Mouse (Mus musculus) urinary bladder, adult 18-20 months (tissue): Measurements from ENCODE around the gene Defb43.

Source experiments
- DNase-seq, 2 experiments: peaks; one replicate each; pipeline ENCODE4 v3.0.0; 2022; ENCODE audit warnings: low spot score in 2 of 2, mixed read lengths in 2 of 2

Gene Defb43

DNA sequence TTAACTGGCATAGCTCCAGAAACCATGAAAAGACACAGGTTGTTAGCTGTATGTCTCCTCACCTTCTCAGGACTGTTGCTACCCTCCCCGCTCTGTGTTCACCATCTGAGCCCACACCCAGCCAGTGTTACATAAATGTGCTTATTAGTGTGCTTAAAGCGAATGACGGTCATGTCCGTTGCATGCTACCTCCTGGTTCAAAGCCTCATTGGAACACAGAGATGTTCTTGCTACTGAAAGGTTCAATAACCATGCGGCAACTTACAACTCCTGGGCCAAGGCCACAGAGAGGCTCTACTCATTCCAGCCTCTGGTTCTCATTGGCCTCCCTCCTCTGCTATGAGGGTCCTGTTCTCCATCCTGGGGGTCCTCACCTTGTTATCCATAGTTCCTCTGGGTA lies at the start of gene Defb43:
Gene Defb43, plus strand, starts transcription at position 301 of the 400 bp plus-strand sequence.
- no peak for DNase-seq

DNA sequence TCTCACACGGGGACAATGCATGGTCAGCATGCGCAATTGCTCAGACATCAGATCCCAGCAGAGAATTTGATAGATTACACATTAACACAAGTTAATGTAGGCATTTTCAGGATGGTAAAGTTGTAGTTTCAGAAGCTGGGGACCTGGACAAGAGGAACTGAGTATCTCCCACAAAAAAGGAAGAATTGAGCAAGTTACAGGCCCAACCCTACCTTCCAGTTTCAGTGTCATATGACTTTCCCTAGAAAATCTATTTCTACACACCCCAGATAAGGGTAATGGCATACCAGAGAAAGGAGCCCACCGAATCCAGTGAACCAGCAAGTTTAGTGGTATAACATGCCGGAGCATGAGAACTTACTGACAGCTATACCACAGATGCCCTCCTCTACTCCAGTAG lies 47.9 kb upstream of the Defb43 start:
- no peak for DNase-seq

DNA sequence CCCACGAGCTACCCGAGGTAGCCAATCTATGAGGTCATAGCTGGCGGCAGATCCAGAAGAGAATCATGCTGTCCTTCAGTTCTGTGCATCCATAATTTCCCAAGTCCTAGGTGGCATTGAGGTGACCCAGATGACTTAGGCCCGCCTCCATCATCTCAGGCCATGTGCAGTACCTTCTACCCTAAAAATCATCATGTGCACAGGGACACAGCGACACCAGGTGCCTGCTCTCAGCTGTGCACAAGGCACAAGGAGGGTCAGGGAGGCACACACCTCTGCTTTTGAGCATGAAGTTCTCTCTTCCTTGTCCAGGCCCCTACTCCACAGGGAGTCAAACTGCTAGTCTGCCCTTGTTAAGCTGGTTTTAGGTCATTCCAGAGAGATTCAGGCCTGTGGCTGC lies 46.2 kb upstream of the Defb43 start:
- DNase-seq = no peak

DNA sequence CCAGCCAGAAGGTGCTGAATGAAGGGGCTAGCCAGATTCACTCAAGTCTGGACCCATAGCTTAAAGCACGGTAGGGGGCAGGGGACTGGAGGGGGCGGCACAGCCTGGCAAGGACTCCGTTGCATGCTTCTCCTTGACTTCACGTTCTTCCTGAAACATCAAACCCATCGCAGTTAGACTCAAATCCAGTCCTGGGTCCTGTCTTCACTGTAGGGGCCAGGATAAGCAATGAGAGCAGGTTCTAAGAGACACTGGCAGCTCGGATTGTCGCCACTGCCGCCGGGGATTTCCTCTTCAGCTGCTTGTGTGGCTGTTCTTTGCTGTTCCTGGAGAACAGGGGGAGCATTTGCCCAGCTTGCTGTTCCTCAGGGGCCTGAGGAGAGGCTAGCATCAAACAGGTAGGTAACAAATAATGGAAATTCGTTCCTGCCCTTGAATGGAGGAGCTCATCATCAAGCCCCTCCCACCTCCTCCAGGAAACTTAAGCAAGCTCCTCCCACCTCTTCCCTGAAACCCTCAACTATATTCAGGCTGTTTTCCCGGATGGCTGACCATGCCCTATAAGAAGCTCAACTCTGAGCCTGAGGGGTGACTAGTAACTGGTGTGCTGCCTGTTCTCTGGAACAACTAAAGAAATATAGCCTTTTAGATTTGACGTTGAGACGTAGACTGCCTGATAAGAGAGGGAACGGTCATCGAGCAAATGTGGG lies 45.6 kb upstream of the Defb43 start:
- no peak for DNase-seq

DNA sequence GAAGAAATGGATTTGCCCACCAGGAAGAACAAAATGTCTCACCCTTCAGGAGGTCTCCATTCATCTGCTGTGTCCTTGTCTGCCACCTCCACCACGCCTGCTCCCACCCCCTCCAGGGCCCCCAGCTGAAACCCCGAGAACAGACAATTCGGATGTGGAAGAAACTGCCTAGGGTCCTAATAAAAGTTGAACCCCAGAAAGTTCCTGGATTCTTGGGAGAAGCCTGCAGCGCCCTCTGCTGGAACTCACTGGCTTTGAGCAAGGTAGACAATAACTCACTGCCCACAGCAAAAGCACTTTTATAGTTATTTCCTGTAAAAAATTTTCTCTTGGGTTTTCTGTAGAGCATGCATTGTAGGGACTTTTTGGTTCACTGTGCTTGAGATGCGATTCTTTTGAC lies 36.5 kb upstream of the Defb43 start:
- DNase-seq = peak; percentile 35 to 57

DNA sequence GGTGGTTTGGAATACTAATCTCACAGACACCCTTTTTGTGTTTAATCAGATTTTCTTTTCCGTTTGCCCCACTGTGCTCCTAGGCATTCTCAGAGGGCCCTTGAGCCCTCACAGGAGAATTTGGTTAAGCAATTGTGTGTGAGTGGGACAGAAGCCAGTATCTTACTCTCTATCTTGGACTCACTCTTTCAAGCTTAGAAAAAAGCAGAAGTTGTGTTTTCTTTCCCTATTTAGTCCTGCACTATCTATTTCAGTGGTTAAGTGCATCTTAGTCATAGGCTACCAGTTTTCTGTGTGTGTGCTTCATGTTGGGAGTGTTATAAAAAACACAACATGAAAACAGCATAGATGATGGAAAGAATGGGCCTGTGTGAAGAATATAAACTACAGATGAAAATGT lies 31.8 kb upstream of the Defb43 start:
- no peak for DNase-seq

DNA sequence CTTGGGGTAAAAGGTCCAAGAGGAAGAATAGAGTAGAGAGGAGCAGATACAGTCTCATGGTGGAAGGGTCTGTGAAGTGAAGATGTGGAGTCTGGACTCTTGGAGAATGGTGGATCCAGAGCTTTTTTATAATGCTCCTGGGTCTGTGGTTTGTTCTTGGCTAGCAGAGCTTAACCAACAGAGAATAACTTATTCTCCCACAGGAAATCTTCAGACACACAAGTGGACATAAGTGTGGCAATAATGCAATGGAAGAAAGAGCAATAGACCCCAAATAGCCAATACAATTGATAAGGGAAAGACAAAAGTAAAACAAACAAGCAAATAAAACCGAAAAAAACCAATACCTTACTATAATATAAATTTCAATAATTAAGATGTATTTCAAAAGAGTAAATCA lies 27.2 kb upstream of the Defb43 start, which contains the start of gene Defb48:
Gene Defb48, minus strand, starts transcription at position 101 of the 400 bp plus-strand sequence.
- no peak for DNase-seq

DNA sequence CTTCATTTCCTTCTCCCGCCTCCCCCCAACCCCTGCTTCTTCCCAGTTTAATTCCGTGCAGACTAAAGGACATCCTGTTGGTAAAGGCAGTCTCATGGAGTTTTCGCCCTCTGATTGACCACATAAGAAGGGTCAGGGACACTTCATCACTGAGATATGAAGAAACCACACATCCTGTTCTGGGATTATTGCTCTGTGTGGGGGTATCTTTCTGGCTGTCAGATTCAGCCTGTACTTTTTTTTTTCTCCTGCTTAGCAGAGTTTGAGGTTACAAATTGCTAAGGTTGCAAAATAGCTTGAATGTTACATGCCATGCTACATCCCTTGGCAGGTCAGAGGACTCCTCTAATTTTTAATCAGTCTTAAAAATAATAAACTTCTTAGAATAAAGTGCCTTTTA lies 20.3 kb upstream of the Defb43 start:
- no peak for DNase-seq

DNA sequence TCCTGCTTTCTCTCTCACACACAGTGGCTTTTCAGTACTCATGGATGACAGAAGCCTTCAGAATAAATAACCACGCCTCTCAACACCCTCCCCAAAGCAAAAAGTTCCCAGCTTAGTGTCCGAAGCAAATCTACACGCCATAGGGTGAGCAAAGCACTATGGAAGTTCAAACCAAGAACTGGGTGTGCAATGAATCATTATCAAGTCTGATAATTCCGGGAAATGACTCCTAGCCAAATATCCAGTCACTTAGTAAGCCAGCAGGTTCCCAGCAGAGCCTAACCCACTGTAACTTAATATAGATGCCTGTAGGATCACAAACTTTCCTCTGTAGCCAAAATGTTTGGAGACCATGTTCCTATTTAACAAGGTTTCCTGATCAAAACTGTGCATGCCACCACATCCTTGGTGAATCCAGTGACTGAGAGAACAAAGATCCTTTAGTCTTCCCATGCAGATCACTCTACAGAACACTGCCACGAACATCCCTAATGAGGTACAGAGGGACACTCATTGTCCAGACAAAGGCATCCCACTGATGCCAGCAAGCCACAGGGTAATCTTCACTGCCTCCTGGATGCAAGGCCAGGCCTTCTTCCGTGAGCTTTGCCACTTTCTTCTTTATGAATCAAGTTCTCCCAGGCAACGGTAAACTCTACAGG lies 19.6 kb upstream of the Defb43 start:
- DNase-seq = no peak

DNA sequence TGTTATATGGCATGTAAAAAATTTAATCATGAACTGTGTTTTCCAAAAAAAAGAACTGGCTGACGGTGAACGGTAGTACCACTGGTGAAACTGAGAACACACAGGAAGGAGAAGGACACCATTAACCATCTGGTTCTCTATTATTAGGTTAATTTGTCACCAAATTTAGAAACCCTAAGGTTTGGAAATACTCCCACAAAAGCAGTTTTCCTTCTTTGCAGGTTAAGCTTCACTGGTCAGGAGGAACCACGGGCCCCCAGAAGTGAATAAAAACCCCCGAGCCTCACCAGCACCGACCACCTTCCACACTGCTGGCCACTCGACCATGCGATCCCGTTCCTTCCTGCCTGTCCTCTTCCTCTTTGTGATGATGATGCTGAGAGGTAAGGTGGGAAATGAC lies 13.8 kb upstream of the Defb43 start, which contains the start of gene Defb47:
Gene Defb47, plus strand, starts transcription at position 301 of the 400 bp plus-strand sequence.
- no peak for DNase-seq

DNA sequence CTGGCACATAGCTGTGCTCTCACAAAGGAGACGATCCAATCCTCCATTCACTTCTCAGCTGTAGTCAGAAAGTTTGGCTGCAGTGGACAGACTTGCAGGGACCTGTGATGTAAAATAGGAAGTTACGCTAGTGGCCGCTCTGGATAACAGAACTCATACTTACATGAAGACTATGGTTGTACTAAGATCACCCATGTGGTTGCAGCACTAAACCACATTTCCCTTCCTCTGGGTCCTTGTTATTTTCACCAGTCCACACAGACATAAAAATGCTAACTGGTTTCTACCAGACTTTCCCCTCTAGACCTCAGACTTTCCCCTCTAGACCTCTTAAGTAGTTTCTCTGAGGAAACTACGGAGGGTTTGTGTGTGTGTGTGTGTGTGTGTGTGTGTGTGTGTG lies 12.6 kb upstream of the Defb43 start:
- DNase-seq = no peak

DNA sequence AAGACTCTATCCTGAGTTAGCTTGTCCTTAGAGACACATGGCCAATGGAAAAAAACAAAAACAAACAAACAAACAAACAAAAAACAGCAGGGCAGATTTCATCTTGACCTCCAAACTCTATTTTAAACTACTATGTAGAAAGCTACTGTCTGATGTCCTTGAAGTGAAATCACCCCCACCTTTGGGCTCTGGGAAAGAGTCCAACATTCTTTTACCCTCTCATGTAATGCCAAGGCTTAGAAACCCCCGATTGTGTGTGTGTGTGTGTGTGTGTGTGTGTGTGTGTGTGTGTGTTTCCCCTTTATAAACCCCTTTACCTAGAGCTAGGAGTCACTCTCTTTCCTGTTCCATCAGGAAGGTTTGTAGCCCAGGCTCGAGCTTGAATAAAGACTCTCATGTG lies 9.0 kb upstream of the Defb43 start:
- no peak for DNase-seq

DNA sequence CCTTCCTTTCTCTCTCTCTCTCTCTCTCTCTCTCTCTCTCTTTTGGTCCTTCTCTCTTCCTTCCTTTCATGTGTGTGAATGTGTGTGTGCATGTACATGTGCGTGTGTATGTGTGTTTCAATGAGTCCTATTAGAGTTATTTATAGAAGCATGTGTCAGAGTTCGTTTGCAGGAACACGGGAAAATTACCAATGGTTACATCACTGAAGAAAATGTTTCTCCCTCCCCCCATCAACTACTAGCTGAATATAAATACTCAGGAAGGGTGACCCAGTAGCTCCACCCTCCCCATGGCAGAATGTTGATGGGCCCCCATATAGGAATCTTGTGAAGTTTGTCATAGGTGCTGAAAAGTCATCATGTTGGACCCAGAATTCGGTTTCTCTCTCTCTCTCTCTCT lies 1.5 kb downstream of the Defb43 start:
- no peak for DNase-seq

DNA sequence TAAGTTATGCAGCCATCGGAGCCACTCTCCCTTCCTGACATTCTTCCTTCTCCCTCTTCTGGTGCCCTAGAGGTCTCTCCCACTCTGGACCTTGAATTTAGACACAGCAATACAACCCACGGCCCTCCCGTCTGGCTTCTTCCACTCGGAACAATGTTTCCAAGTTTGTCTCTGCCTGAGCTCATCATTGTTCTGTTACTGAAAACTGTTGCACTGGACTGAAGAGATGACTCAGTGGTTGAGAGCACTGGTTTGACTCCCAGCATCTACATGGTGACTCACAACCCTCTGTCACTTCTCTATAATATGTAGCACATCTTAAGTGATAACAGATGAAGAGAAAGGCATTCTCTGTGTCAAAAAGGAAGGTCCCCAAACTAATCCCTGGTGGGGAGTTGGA lies 3.1 kb downstream of the Defb43 start:
- no peak for DNase-seq

DNA sequence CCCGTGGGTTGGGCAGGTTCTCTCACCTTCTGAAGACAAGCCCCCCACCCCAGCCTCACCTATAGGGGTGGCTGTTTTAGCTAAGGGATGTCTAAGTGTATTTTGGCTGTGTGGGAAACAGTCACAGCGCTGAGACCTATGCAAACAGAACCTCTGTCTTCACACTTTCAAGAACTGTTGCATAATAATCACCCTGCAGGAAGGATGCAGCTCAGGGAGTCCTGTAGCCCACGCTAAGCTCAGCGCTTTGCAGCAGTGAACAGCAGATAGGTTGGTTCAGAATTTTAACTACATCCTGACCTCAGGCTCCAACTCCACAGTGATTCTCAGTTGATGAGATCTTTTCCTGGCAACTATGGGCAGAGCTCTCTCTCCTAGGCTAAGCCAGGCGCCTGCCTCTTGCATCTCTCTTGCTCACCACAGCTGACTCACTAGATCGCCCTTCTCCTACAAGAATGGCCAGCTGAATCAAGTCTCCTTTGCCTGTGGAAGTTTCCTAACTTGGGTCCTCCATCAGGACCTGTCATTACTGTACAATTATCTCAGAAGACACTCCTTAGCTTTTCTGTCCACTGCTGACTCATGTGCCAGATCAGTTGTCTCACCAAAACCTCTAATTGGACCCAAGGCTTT lies 9.1 kb downstream of the Defb43 start:
- no peak for DNase-seq

DNA sequence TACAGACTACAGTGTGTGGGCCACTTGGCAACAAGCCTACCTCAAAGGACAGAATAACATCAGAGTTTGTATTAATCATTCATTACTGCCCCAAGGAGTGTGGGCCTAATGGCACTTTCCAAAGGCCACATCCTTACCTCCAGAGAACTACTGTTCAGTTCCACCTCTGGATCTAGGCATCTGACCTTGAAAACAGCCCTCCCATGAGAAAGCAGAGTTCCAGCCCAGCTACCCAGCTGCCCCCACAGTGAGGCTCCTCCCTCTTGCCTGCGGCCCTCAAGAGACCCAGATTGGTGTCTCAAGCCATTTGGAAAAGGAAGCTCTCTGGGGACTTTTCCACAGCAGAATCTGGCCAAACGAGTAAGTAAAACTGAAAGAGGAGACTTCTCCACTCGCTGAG lies 35.1 kb downstream of the Defb43 start, which contains the start of gene Defb42:
Gene Defb42, plus strand, starts transcription at position 301 of the 400 bp plus-strand sequence.
- DNase-seq = no peak

DNA sequence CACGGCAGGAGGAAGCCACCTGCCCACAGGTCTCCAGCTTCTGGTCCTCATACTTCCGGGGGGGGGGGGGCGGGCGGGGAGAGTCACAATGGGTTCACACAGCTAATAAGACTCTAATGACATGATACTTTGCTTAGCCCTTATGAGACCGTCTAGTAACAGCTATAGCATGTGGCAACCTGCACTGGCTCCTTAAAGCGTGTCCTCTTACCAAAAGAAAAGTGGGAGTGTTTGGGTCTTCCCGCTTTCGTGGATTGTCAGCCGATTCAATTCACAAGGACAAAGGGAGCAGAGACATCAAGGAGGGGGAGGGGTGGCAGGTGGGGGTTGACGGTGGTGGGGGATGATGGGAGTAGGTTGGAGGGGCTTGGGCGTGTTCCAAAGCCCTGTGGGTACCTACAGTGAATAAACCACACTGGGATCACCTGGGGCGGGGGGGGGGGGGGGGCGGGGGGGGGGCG lies 38.4 kb downstream of the Defb43 start, which contains the start of gene Defb30:
Gene Defb30, minus strand, starts transcription at position 51 of the 461 bp plus-strand sequence.
- no peak for DNase-seq

DNA sequence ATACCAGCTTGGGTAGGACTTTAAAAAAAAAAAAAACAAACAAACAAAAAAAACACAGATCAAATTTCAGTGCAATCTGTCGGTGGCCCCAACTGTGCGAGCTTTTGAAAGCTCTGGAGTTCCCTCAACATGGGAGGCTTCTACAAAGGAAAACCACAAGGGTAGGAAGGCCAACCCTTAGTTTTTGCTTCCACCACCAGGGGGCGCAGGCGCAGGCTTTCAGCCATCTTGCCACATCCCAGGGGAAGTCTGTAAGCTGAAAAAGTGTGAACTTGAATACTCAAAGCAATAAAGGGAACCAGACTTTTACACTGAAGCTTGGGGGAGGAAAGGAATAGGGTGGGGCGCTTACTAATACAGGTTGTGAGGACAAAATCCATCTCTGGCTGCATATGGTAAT lies 39.2 kb downstream of the Defb43 start:
- DNase-seq = peak; percentile 18 to 26

DNA sequence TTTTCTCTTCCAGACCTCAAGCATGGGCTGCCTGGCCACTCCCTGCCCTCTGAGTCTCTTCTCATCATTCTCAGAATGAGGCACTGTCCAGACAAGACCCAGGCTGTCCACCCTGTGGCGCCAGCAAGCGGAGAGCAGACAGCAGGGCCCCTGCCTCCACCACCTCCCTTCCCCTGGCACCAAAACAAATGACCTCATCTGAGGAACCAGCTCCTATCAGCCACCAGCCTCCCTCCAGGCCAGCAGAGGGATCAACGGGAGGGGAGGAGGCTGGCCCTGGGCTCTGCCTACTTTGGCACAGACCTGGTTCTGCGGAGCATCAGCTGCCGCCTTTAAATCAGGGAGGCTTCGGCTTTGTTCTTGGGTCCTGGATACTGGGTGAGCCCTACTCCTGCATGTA lies 43.2 kb downstream of the Defb43 start:
- peak in 1 of 2 experiments; percentile 44 for DNase-seq

DNA sequence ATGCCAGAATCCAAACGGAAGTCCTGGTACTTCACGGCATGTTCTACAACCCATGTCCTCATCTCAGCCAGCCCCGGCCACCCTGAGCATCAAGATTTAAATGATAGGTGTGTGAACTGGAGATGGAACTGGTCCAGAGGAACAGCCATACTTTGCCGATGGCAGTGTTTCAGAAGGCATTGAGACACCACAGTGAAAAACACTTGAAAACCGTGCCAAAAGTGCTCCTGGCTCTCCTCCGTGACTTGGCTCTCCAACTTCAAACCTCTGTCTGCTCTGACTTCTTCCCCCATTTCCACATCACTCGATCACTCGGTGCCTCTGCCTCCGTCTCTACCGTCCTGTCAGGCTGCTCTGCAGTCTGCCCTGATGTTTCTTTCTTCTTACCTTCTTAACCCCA lies 48.8 kb downstream of the Defb43 start:
- DNase-seq = no peak

DNA sequence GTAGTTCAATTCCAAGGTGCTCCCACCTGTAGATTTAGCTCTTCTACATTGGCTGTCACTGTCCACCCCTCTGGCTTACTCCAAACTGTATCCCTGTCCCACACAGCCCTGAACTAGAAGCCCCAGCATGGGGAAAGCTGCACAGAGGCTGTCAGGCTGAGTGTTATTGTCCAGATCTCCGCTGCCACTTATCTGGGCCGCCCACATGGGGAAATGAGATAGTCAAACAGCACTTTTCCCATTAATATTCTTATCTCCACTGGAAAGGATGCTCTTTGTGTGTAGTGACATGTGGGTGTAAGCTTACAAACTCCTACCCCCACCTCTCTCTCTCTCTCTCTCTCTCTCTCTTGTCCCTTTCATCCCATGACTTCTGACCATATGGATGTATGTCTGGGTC lies 50.6 kb downstream of the Defb43 start:
- DNase-seq = no peak

DNA sequence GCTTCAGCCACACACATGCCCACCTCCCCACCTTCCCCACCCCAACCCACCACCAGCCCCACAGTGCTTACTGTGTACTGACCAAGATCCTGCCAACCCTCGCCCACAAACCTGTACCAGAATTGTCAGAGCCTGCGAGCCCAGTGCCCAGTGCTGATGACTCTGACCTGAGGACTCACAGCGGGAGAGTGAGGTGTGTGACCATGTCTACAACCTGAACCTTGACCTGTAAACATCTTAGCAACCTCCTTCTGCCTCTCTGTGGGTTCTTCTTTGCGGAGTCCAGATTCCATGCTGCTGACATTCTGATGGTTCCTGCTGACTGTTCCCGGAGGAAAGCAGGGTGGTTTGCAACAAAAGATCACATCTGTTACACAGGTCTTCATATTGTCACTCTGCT lies 53.8 kb downstream of the Defb43 start:
- DNase-seq = no peak
